Mouse (Mus musculus) CH12.LX (cell line): Measurements from ENCODE around the gene Smyd3. TPM values are rescaled to one million over a fixed set of nuclear protein-coding genes. Genes with fewer than 3 reads are reported as not detected.

Source experiments
- DNase-seq: peaks from one replicate; pipeline ENCODE4 v3.0.0-alpha.2; 2013; ENCODE audit errors: extremely low read depth
- H3K27ac ChIP-seq: 2 replicates; pipeline ENCODE4 v1.5.1; 2012; ENCODE audit warnings: low read depth, mild to moderate bottlenecking, control low read depth, moderate library complexity; ENCODE audit not compliant: insufficient read depth
- H3K27me3 ChIP-seq: replicated peaks from 2 replicates; pipeline ENCODE3; 2012; ENCODE audit warnings: inconsistent platforms
- H3K36me3 ChIP-seq, 2 experiments: replicated peaks in 1 of 2; 2 replicates each; pipeline versions ENCODE3 to v1.6.1; 2012; ENCODE audit warnings: inconsistent platforms in 1 of 2, low read length in 1 of 2, mild to moderate bottlenecking in 1 of 2, mixed read lengths in 1 of 2, moderate library complexity in 1 of 2; ENCODE audit not compliant: control insufficient read depth in 1 of 2, insufficient read depth in 1 of 2
- H3K4me1 ChIP-seq, 2 experiments: 2 replicates each; pipeline ENCODE4 v1.6.1; 2012; ENCODE audit warnings: inconsistent platforms in 1 of 2, moderate library complexity in 1 of 2; ENCODE audit not compliant: insufficient read depth in 2 of 2, control insufficient read depth in 1 of 2
- H3K4me2 ChIP-seq: 2 replicates; pipeline ENCODE4 v1.6.1; 2012; ENCODE audit warnings: low read depth, mild to moderate bottlenecking, control low read depth; ENCODE audit not compliant: poor library complexity, insufficient read depth, severe bottlenecking
- H3K4me3 ChIP-seq, 3 experiments: fragments of 150-350 bp in 1 of 3; sonication (generic) in 1 of 3; replicated peaks in 1 of 3; 2 replicates each; pipeline versions ENCODE3 to v1.5.1; 2011 to 2012; ENCODE audit warnings: low read depth in 2 of 3, low read length in 2 of 3, mild to moderate bottlenecking in 2 of 3, moderate library complexity in 2 of 3, control low read depth in 1 of 3, improper control_type of control experiment in 1 of 3, inconsistent platforms in 1 of 3, mixed read lengths in 1 of 3; ENCODE audit not compliant: poor library complexity in 1 of 3
- H3K79me2 ChIP-seq: replicated peaks from 2 replicates; pipeline ENCODE4 v1.6.1; 2012; ENCODE audit warnings: mild to moderate bottlenecking, moderate library complexity; ENCODE audit not compliant: control insufficient read depth, poor library complexity, insufficient read depth, severe bottlenecking; ENCODE audit errors: extremely low read depth
- H3K9ac ChIP-seq: 2 replicates; pipeline ENCODE4 v1.6.1; 2012; ENCODE audit warnings: low read depth, mild to moderate bottlenecking, control low read depth, moderate library complexity; ENCODE audit not compliant: insufficient read depth
- H3K9me3 ChIP-seq: replicated peaks from 2 replicates; pipeline ENCODE3; 2012; ENCODE audit warnings: low read length, inconsistent platforms, mixed read lengths
- CHD1 ChIP-seq: IDR thresholded peaks from 2 replicates; pipeline ENCODE4 v1.6.1; 2012; ENCODE audit warnings: low read depth, low read length, improper control_type of control experiment, inconsistent platforms
- CHD2 ChIP-seq: IDR thresholded peaks from 2 replicates; pipeline ENCODE4 v1.6.1; 2011; ENCODE audit warnings: low read length, improper control_type of control experiment
- CTCF ChIP-seq, 2 experiments: IDR thresholded peaks in 1 of 2; conservative IDR thresholded peaks in 1 of 2; 2 replicates each; pipeline ENCODE4 v1.5.1; 2011 to 2012; ENCODE audit warnings: low read depth in 2 of 2, low read length in 2 of 2, improper control_type of control experiment in 1 of 2, inconsistent platforms in 1 of 2, mild to moderate bottlenecking in 1 of 2, moderate library complexity in 1 of 2
- E2F4 ChIP-seq: IDR thresholded peaks from 2 replicates; pipeline ENCODE4 v1.6.1; 2011; ENCODE audit warnings: low read depth, low read length, improper control_type of control experiment; ENCODE audit not compliant: insufficient replicate concordance
- ELF1 ChIP-seq: IDR thresholded peaks from 2 replicates; pipeline ENCODE4 v1.6.1; 2014; ENCODE audit warnings: low read depth, mild to moderate bottlenecking, inconsistent platforms, low read length, improper control_type of control experiment
- GABPA ChIP-seq: IDR thresholded peaks from 2 replicates; pipeline ENCODE4 v1.6.1; 2012; ENCODE audit warnings: low read depth, low read length, improper control_type of control experiment, inconsistent platforms; ENCODE audit not compliant: insufficient replicate concordance
- HCFC1 ChIP-seq: IDR thresholded peaks from 2 replicates; pipeline ENCODE4 v1.6.1; 2012; ENCODE audit warnings: low read depth, mild to moderate bottlenecking, inconsistent platforms, low read length, improper control_type of control experiment
- JUN ChIP-seq: IDR thresholded peaks from 2 replicates; pipeline ENCODE4 v1.6.1; 2011; ENCODE audit warnings: low read depth, mild to moderate bottlenecking, low read length, improper control_type of control experiment, moderate library complexity; ENCODE audit not compliant: insufficient read depth
- KAT2A ChIP-seq: IDR thresholded peaks from 2 replicates; pipeline ENCODE4 v1.6.1; 2012; ENCODE audit warnings: low read length, improper control_type of control experiment, inconsistent platforms; ENCODE audit not compliant: insufficient replicate concordance
- MAFK ChIP-seq: IDR thresholded peaks from 2 replicates; pipeline ENCODE4 v1.6.1; 2011; ENCODE audit warnings: low read length, improper control_type of control experiment; ENCODE audit not compliant: insufficient replicate concordance
- MEF2A ChIP-seq: IDR thresholded peaks from 2 replicates; pipeline ENCODE4 v1.6.1; 2014; ENCODE audit warnings: low read depth, mild to moderate bottlenecking, inconsistent platforms, low read length, improper control_type of control experiment, borderline replicate concordance
- MXI1 ChIP-seq: IDR thresholded peaks from 2 replicates; pipeline ENCODE4 v1.6.1; 2011; ENCODE audit warnings: mild to moderate bottlenecking, low read depth, low read length, improper control_type of control experiment
- MYC ChIP-seq: IDR thresholded peaks from 2 replicates; pipeline ENCODE4 v1.6.1; 2011; ENCODE audit warnings: low read depth, mild to moderate bottlenecking, improper control_type of control experiment, low read length
- NRF1 ChIP-seq: IDR thresholded peaks from 2 replicates; pipeline ENCODE4 v1.6.1; 2014; ENCODE audit warnings: low read depth, mild to moderate bottlenecking, inconsistent platforms, low read length, improper control_type of control experiment, moderate library complexity
- PAX5 ChIP-seq: IDR thresholded peaks from 2 replicates; pipeline ENCODE4 v1.6.1; 2012; ENCODE audit warnings: low read length, inconsistent platforms, mixed read lengths
- RAD21 ChIP-seq: IDR thresholded peaks from 2 replicates; pipeline ENCODE4 v1.6.1; 2011; ENCODE audit warnings: low read depth, mild to moderate bottlenecking, low read length, improper control_type of control experiment, moderate library complexity
- RCOR1 ChIP-seq: conservative IDR thresholded peaks from 2 replicates; pipeline ENCODE4 v1.6.1; 2012; ENCODE audit warnings: low read depth, mild to moderate bottlenecking, inconsistent platforms, low read length, improper control_type of control experiment
- TBP ChIP-seq: conservative IDR thresholded peaks from 2 replicates; pipeline ENCODE4 v1.6.1; 2011; ENCODE audit warnings: low read depth, low read length, improper control_type of control experiment
- UBTF ChIP-seq: IDR thresholded peaks from 2 replicates; pipeline ENCODE4 v1.6.1; 2012; ENCODE audit warnings: low read depth, mild to moderate bottlenecking, inconsistent platforms, low read length, improper control_type of control experiment, moderate library complexity
- ZMIZ1 ChIP-seq: IDR thresholded peaks from 2 replicates; pipeline ENCODE4 v1.6.1; 2012; ENCODE audit warnings: low read depth, mild to moderate bottlenecking, inconsistent platforms, low read length, improper control_type of control experiment
- ZNF384 ChIP-seq: IDR thresholded peaks from 2 replicates; pipeline ENCODE4 v1.6.1; 2012; ENCODE audit warnings: low read depth, low read length, improper control_type of control experiment, inconsistent platforms
- dilution Hi-C: fragments of 300-500 bp; cut with MboI; formaldehyde crosslinking; loops from 2 replicates; pipeline ENCODE4 v1.14.3; 2020; ENCODE audit warnings: low sequenced_read_pairs; ENCODE audit not compliant: extremely low pct_unique_long_range_greater_than_20kb, extremely low pct_ligation_motif_present
- in situ Hi-C: fragments of 300-500 bp; cut with MboI; formaldehyde crosslinking; loops from 3 replicates; pipeline ENCODE4 v1.14.3; 2019; ENCODE audit warnings: low sequenced_read_pairs, low pct_ligation_motif_present, low pct_unique_long_range_greater_than_20kb, mixed read lengths
- polyA plus RNA-seq: library from polyadenylated mRNA; unstranded; fragments of >175 nt; gene quantifications from 2 replicates; pipeline ENCODE4 v1.2.1, GENCODE M21; 2012; ENCODE audit warnings: low read depth; ENCODE audit not compliant: insufficient read length
- total RNA-seq, 2 experiments: library from RNA; depleted of rRNA; stranded (reverse); fragments of 300-350 nt in 1 of 2; fragments of >200 nt in 1 of 2; gene quantifications; 2 replicates each; pipeline ENCODE4 v1.2.3; 2012 to 2014

The Smyd3 gene
- total and polyA plus RNA-seq, 3 experiments = 11.4 to 12.5 (median 11.8) TPM

DNA sequence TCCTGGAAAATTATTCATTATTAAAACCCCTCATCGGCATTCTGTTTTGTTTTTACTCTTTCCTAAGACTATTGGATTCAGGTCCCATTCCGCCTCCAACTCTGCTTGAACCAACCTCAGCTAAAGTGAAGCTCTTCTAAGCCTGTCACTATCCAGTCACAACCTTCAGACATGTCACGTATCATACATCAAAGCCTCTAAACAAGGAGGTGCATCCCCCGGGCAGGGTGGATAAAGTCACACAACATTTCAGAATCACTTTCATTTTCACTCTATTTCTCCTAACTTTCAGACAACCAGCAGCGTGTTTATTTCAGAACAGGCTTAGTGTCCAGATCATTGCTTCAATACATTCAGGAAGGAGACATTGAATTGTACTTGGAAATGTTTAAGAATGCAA, 387.8 kb downstream of the Smyd3 start (continued):
- no peak for TF ChIP-seq JUN
- TF ChIP-seq MAFK = no peak

DNA sequence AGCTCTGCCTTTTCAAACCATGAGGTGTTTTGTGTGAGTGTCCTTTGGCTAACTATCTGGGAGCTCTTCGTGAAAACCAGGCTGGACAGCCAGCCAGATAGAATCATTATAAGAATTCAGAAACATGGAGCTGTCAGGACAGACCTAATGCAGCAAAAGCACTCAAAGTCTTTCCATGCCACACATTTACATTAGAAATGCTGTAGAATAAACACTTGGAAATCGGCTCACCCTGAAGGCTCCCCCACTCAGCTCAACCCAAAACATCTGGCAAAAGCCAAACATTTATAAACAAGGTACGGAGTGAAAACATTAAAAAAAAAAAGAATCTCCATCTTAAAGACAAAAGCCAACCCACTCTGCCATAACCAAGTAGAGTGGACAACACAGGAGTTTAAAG, 391.6 kb downstream of the Smyd3 start:
- Histone ChIP-seq H3K4me1 (peaks cover 2 to 4% of the 10 kb centered on the region in 2 experiments; a peak in 1 of 4 replicates), H3K4me2 (no peak overlapping the region), H3K4me3 (no peak overlapping the region), H3K9ac (no peak overlapping the region), H3K79me2 (no peaks in the 10 kb centered on the region), H3K27me3 (no peaks in the 10 kb centered on the region), H3K9me3 (no peaks in the 10 kb centered on the region), H3K27ac (no peak overlapping the region), H3K36me3 (peaks cover 0 to under 1% of the 10 kb centered on the region in 2 experiments)
- TF ChIP-seq NRF1 = no peak
- no peak for TF ChIP-seq RCOR1
- TF ChIP-seq MEF2A = no peak
- TF ChIP-seq TBP = no peak
- TF ChIP-seq GABPA = no peak
- TF ChIP-seq MXI1 = no peak
- TF ChIP-seq ELF1 = no peak
- TF ChIP-seq UBTF = no peak
- no peak for TF ChIP-seq JUN
- TF ChIP-seq KAT2A = no peak
- no peak for TF ChIP-seq CHD1
- no peak for TF ChIP-seq MYC
- TF ChIP-seq HCFC1 = no peak
- no peak for TF ChIP-seq PAX5
- TF ChIP-seq CHD2 = no peak
- no peak for TF ChIP-seq ZNF384
- dilution Hi-C loops (no loop called here), in situ Hi-C loops (no loop called here)
- no peak for DNase-seq

DNA sequence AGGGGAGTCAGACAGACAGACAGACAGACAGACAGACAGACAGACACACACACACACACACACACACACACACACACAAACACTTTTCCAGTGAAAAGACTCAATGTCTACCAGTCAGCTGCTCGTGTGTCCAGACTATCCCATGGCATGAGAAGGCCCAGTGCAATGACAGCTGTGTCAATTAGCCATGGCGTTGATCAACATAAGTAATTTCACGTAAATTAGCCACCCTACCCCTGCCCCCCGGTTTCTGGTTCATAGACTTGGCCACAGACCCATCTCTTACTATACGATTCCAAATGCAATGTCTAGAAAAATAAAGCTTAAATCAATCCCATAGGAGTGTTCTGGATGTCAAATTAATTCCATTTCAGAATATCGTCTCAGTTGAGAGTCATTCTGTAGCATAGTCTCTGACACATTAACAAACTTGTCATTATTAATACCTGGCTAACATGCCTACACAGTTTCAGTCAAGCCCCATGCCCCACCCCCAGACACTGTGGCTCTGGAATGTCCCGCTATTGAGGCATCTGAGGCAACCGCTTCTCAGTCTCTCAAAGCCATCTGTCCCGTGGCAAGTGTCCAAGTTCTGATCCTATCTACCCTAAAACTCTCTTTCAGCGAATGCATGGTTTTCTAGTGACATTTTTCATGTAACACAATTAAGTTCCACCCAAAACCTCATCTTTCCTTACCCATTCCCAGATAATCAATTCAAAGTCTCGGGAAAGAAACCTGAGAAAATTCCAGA, 395.2 kb downstream of the Smyd3 start:
- dilution Hi-C loops (no loop called here), in situ Hi-C loops (no loop called here)
- Histone ChIP-seq H3K4me3 (no peak overlapping the region), H3K36me3 (no peaks in the 10 kb centered on the region), H3K9ac (no peak overlapping the region), H3K27me3 (no peaks in the 10 kb centered on the region), H3K27ac (no peak overlapping the region), H3K9me3 (no peaks in the 10 kb centered on the region), H3K4me2 (no peak overlapping the region), H3K79me2 (no peaks in the 10 kb centered on the region), H3K4me1 (peaks cover 0 to 4% of the 10 kb centered on the region in 2 experiments; a peak in 1 of 4 replicates)
- DNase-seq = no peak
- TF ChIP-seq E2F4 (no peak), CTCF (conservative IDR thresholded peaks at IDR 0.05 in 1 of 2, IDR thresholded peaks at IDR 0.05 in 1 of 2; ENCODE audit: low read depth in 2 of 2, low read length in 2 of 2) (no peak), ZMIZ1 (no peak), RAD21 (no peak), MAFK (no peak), CHD2 (no peak)
